Mouse (Mus musculus): ENCODE results near the gene 4930595M18Rik. TPM values are rescaled to one million over a fixed set of nuclear protein-coding genes. Genes with fewer than 3 reads are reported as not detected.

The 4930595M18Rik gene
- total RNA-seq (2021) = not detected
- long read RNA-seq, experiment 1 = 0 reads
- long read RNA-seq, experiment 2 = 0 reads

DNA sequence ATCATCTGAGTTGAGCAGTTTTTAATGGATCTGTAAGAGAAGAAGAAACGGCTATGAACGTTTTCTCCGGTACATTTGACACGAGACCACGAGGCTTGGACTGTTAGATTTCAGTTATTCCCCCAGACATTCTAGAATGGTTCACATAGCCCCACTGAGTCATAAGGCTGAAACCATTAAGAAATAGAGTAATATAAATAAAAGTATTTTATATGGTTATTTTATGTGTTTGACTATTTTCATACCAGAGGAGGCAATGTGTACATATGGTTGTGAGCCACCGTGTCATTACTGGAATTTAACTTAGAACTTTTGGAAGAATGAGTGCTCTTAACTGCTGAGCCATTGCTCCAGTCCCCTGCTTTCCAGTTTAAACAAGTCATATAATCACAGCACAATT lies at the start of gene 4930595M18Rik:
Gene 4930595M18Rik (minus strand): TSS at position 101 of the 400 bp plus-strand sequence.
- no peak for TF ChIP-seq CTCF (IDR thresholded peaks at IDR 0.05)
- no peak within 1 kb of the TSS for H3K27ac ChIP-seq
- no peak within 1 kb of the TSS for H3K4me3 ChIP-seq
- no peak for DNase-seq
- intact Hi-C loops (cut with DNase I) = no loop called here

DNA sequence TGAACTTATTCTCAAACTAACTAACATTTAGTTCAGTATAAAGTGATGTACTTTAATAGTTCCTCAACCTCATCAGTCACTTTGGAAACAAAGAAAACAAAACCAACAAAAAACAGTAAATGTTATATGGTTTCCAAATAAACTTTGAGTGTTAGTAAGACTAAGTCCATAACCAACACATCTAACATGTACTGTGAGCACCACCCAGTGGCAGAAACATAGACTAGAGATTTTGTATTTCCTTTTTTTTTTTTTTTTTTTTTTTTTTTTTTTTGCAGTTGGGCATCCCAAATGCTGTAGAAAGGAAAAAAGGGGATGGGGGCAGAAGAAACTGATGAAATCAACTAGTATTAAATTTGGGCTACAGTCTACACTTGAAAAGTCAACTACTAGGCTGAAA lies 14.6 kb upstream of the 4930595M18Rik start:
- intact Hi-C loops (cut with DNase I) = no loop called here
- peak; percentile 40; the same call in 1 of the 2 replicates for TF ChIP-seq CTCF (IDR thresholded peaks at IDR 0.05)

More for the DNA sequence above, 14.6 kb upstream of the 4930595M18Rik start:
- H3K27ac ChIP-seq = no peak overlapping the region
- H3K4me3 ChIP-seq = no peak overlapping the region
- no peak for DNase-seq

Measured in gastrocnemius, adult 2 months (tissue).